Mouse (Mus musculus): ENCODE data around the gene Rsph9. TPM values are rescaled to one million over a fixed set of nuclear protein-coding genes. Genes with fewer than 3 reads are reported as not detected.

The Rsph9 gene
- polyA plus RNA-seq, 1 experiment from 2014 or later, result 11.1 TPM

- Histone ChIP-seq H3K27me3 (no peaks in the 10 kb centered on the region), H3K4me2 (replicated peaks) (peak overlapping the region; percentile 66), H3K36me3 (no peaks in the 10 kb centered on the region), H3K9ac (no peak overlapping the region), H3K27ac (peak overlapping the region; percentile 52; the same call in 1 of the 2 replicates), H3K4me1 (peaks cover 39% of the 10 kb centered on the region), H3K4me3 (peak overlapping the region; percentile 35), H3K9me3 (peaks cover 3% of the 10 kb centered on the region; the same call in 1 of the 2 replicates)
- WGBS, result 34% methylated on average over 7 of the region's 7 CpGs
- ATAC-seq (ENCODE audit: low FRiP score, low read depth), result no peak
These were observed 69.5 kb downstream of the Rsph9 start for GRCm38 (mm10) chr17:46074398-46075115.

GRCm38 (mm10) chr17:46073730-46074301 lies 70.2 kb downstream of the Rsph9 start:
- H3K27ac ChIP-seq, result peak overlapping the region; percentile 52
- no peaks in the 10 kb centered on the region for H3K36me3 ChIP-seq
- H3K9ac ChIP-seq, result no peak overlapping the region; the same call in 1 of the 2 replicates
- H3K4me1 ChIP-seq, result peaks cover 40% of the 10 kb centered on the region
- H3K4me2 ChIP-seq (replicated peaks), result peak overlapping the region; percentile 66
- no peaks in the 10 kb centered on the region for H3K27me3 ChIP-seq
- peak; percentile 88 for ATAC-seq (ENCODE audit: low FRiP score, low read depth)
- peak overlapping the region; percentile 35 for H3K4me3 ChIP-seq
- 10% methylated on average over 23 of the region's 23 CpGs for WGBS
- no peaks in the 10 kb centered on the region for H3K9me3 ChIP-seq

Other genes with a start within 250 kb of the Rsph9 start
- gene Vegfa, start 111.8 kb downstream of the Rsph9 start, polyA plus RNA-seq (2015; fragmentation: Nextera tagmentation; extraction: Ambion mirVana), result 4.3 and 4.6 TPM in 2 replicates
- gene Mrps18a, start 33.2 kb downstream of the Rsph9 start, polyA plus RNA-seq (2015; fragmentation: Nextera tagmentation; extraction: Ambion mirVana), result 141 and 143 TPM in 2 replicates
- gene Mad2l1bp, start 9.3 kb upstream of the Rsph9 start, polyA plus RNA-seq (2015; fragmentation: Nextera tagmentation; extraction: Ambion mirVana), result 36.4 and 39.0 TPM in 2 replicates
- gene Gtpbp2, start 16.8 kb upstream of the Rsph9 start, polyA plus RNA-seq (2015; fragmentation: Nextera tagmentation; extraction: Ambion mirVana), result 45.2 and 49.3 TPM in 2 replicates
- gene Polh, start 58.4 kb upstream of the Rsph9 start, polyA plus RNA-seq (2015; fragmentation: Nextera tagmentation; extraction: Ambion mirVana), result 18.9 and 19.2 TPM in 2 replicates
- 43.1 and 48.5 TPM in 2 replicates for gene Xpo5, start 58.6 kb upstream of the Rsph9 start, polyA plus RNA-seq (2015; fragmentation: Nextera tagmentation; extraction: Ambion mirVana)
- gene Polr1c, start 103.8 kb upstream of the Rsph9 start, polyA plus RNA-seq (2015; fragmentation: Nextera tagmentation; extraction: Ambion mirVana), result 103 and 105 TPM in 2 replicates
- 104 and 110 TPM in 2 replicates for gene Yipf3, start 103.9 kb upstream of the Rsph9 start, polyA plus RNA-seq (2015; fragmentation: Nextera tagmentation; extraction: Ambion mirVana)
- gene Lrrc73, start 109.3 kb upstream of the Rsph9 start, polyA plus RNA-seq (2015; fragmentation: Nextera tagmentation; extraction: Ambion mirVana), result 0.69 and 1.4 TPM in 2 replicates
- gene Tjap1, start 138.8 kb upstream of the Rsph9 start, polyA plus RNA-seq (2015; fragmentation: Nextera tagmentation; extraction: Ambion mirVana), result 61.3 and 68.2 TPM in 2 replicates
- gene Dlk2, start 153.2 kb upstream of the Rsph9 start, polyA plus RNA-seq (2015; fragmentation: Nextera tagmentation; extraction: Ambion mirVana), result 8.8 and 11.0 TPM in 2 replicates
- gene Abcc10, start 184.1 kb upstream of the Rsph9 start, polyA plus RNA-seq (2015; fragmentation: Nextera tagmentation; extraction: Ambion mirVana), result 7.5 and 7.6 TPM in 2 replicates
- 14.2 and 15.4 TPM in 2 replicates for gene Zfp318, start 239.5 kb upstream of the Rsph9 start, polyA plus RNA-seq (2015; fragmentation: Nextera tagmentation; extraction: Ambion mirVana)

Data from limb, embryonic 13.5 days (tissue).